Mouse (Mus musculus) CD4-positive naive resting alpha-beta T cell, adult 76 days (primary cell): ENCODE data around the gene Ccdc190. TPM values are rescaled to one million over a fixed set of nuclear protein-coding genes. Genes with fewer than 3 reads are reported as not detected.

Source experiments
- total RNA-seq: library from RNA; stranded (reverse); gene quantifications from one replicate; pipeline ENCODE4 v1.2.4, GENCODE M21; 2023

Ccdc190 gene
- not detected for total RNA-seq

DNA sequence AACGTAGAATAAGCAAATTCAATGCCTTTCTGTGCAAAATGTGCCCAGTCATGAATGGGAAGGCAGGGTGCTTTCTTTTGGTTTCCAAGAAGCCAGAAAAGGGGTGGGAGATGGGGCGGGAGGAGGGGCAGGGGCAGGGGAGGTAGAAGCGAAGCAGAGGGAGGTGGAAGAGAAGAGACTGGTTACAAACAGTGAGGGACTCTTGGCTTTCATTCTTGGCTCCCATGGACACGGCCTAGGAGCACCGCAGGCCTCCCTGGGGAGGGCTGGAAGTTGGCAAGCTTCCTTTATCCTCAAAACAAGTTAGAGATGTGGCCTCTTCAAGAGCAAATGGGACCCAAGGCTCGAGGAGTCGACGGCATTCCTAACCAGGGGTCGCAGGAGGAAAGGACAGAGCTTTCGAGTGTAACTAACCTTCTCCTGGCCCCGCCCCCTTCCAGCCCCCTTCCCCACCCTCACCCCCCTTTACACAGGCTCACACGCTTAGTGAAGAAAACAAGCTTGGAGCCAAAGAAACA, at the start of gene Ccdc190:
Ccdc190 (plus strand) TSS at position 195 of the 518 bp plus-strand sequence.

DNA sequence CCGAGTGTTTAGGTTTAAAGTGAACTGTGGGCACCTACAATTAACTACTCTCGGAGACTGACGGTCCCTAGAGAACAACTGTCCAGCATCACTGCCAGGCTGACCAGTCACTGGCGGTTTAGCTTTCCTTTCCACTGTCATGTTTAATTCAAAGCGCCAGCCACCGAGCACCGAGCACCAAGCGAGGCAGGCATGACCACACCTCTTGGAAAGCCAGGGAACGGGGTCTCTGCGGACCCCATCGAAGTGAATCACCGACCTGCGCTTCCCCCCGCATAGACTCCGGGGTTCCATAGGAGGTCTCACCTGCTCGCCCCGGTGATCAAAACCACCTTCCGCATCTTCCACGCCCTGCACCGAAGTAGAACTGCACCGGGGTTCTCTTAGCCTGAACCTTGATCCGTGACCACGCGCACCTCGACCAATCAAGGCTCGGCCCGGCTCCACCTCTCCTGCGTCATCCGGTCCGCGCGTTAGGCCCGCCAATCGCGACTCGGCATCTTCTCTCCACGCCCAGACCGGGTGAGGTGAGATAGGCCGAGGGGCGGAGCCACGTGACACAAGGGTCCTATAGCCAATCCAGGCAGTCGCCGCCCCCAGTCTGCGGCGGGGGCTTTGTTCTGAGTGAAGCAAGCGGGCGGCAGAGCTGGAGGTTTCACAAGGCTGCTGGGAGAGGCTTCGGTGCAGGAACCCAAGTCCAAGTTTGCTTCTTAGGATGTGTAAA, 40.5 kb downstream of the Ccdc190 start, which contains the start of gene Hsd17b7:
Hsd17b7 (minus strand) TSS at position 450 of the 724 bp plus-strand sequence.

Other genes with a start within 250 kb of the Ccdc190 start
- not detected for gene Rgs4, start 181.0 kb upstream of the Ccdc190 start, total RNA-seq
- gene Hsd17b7, start 40.6 kb downstream of the Ccdc190 start, total RNA-seq, result 8.9 TPM
- gene Ddr2, start 182.1 kb downstream of the Ccdc190 start, total RNA-seq, result not detected
- gene Uap1, start 246.3 kb downstream of the Ccdc190 start, total RNA-seq, result 43.7 TPM